Mouse (Mus musculus): ENCODE results near the gene Fis1.

DNA sequence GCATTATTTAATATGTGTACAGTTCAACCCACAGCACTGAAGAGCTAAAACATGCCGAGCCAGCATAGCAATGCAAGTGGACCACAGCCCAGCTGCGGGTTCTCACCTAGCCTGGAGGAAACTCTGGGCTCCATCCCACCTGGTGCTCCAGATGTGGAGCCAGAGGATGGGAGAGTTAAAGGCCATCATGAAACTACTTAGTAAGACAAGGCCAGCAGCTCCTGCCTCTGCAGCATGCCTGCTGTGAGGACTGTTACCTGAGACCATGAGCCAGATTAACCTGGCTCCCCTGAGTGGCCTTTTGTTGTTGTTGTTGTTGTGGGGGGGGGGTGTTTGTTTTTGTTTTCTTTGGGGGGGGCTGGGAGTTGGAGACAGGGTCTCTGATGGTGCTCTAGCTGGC is 9.7 kb upstream of the Fis1 start:
- TF ChIP-seq POLR2A (IDR thresholded peaks at IDR 0.05; ENCODE audit: insufficient read length, low read depth) (no peak), E2F4 (IDR thresholded peaks at IDR 0.05; ENCODE audit: insufficient read depth) (no peak), USF1 (IDR thresholded peaks at IDR 0.05; ENCODE audit: low read depth) (no peak), MAX (IDR thresholded peaks at IDR 0.05; ENCODE audit: low read depth) (no peak), POLR2AphosphoS2 (IDR thresholded peaks at IDR 0.05; ENCODE audit: insufficient read length, low read depth) (no peak), CEBPB (IDR thresholded peaks at IDR 0.05; ENCODE audit: insufficient read depth, poor library complexity, severe bottlenecking) (no peak), TCF12 (IDR thresholded peaks at IDR 0.05; ENCODE audit: insufficient read depth, poor library complexity, severe bottlenecking) (no peak), MYOD1 (IDR thresholded peaks at IDR 0.05; ENCODE audit: control insufficient read depth in 1 of 3, insufficient read length in 2 of 3, low read depth in 2 of 3) (no peak), MYOG (IDR thresholded peaks at IDR 0.05; ENCODE audit: control insufficient read depth in 1 of 3, insufficient read depth in 1 of 3, insufficient read length in 2 of 3, low read depth in 2 of 3) (no peak), SRF (IDR thresholded peaks at IDR 0.05; ENCODE audit: control insufficient read depth, insufficient read length, low read depth) (no peak), TCF3 (IDR thresholded peaks at IDR 0.05; ENCODE audit: insufficient read length, low read depth) (no peak), REST (IDR thresholded peaks at IDR 0.05; ENCODE audit: insufficient read depth, insufficient read length) (no peak)
